Mouse (Mus musculus) testis, adult 2 months (tissue): ENCODE data around the gene Mrps18b.

Source experiments
- CTCF ChIP-seq: fragments of 200-500 bp; IDR thresholded peaks from 2 replicates; pipeline ENCODE4 v1.5.1; 2012; ENCODE audit warnings: low read depth, mild to moderate bottlenecking, inconsistent platforms, low read length, moderate library complexity; ENCODE audit not compliant: control insufficient read depth, insufficient read depth, insufficient replicate concordance
- POLR2A ChIP-seq: fragments of 200-500 bp; IDR thresholded peaks from 2 replicates; pipeline ENCODE4 v1.6.1; 2012; ENCODE audit warnings: low read depth, mild to moderate bottlenecking, inconsistent platforms, low read length, moderate library complexity; ENCODE audit not compliant: control insufficient read depth

GRCm38 (mm10) chr17:35939941-35940340 lies 23.8 kb upstream of the Mrps18b start:
- TF ChIP-seq POLR2A (no peak), CTCF (no peak)
